Mouse (Mus musculus) G1E (cell line): ENCODE data around the gene Zfp148.

Experiments
- CTCF ChIP-seq: IDR thresholded peaks from 2 replicates; pipeline ENCODE4 v1.5.1; 2012; ENCODE audit warnings: low read depth, low read length, inconsistent platforms, mixed read lengths
- GATA1 ChIP-seq: IDR thresholded peaks from 2 replicates; pipeline ENCODE4 v1.6.1; 2012; ENCODE audit warnings: borderline replicate concordance, low read length, inconsistent platforms, mixed read lengths
- GATA2 ChIP-seq: IDR thresholded peaks from 2 replicates; pipeline ENCODE4 v1.6.1; 2012; ENCODE audit warnings: low read depth, low read length, inconsistent platforms, borderline replicate concordance
- POLR2AphosphoS5 ChIP-seq: IDR thresholded peaks from 2 replicates; pipeline ENCODE4 v1.6.1; 2012; ENCODE audit warnings: low read depth, low read length, inconsistent platforms; ENCODE audit not compliant: insufficient replicate concordance

DNA sequence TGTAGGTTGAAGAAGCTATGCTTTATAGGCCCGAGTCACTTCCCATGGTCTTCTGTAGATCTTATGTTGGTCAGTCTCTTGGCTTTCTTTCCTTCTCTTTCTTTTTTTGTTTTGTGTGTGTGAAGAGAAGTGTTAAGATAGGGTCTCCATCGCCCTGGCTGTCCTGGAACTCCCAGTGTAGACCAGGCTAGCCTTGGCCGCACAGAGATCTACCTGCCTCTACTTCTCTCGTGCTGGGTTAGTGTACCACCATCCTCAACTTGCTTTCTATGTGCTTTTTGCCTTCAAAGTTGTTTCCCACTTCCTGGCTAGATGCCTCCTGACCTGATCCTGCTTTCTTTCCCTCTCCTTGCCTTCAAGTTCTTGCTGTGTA lies 84.6 kb downstream of the Zfp148 start:
- TF ChIP-seq CTCF = no peak
- no peak for TF ChIP-seq POLR2AphosphoS5
- no peak for TF ChIP-seq GATA1
- no peak for TF ChIP-seq GATA2
